Mouse (Mus musculus) lung, embryonic 15.5 days (tissue): ENCODE results near the gene Recql5. TPM values are rescaled to one million over a fixed set of nuclear protein-coding genes. Genes with fewer than 3 reads are reported as not detected.

Source experiments
- ATAC-seq: fragments of 200-750 bp; cut with Nextera tagmentation; 2 replicates; pipeline ENCODE4 v1.8.0; 2017; ENCODE audit warnings: moderate number of reproducible peaks, borderline replicate concordance; ENCODE audit not compliant: low FRiP score, low TSS enrichment; ENCODE audit errors: extremely low read depth
- H3K27ac ChIP-seq: fragments of 300-500 bp; sonication (generic); 2 replicates; pipeline ENCODE4 v1.5.1; 2015; ENCODE audit warnings: moderate library complexity, mild to moderate bottlenecking, inconsistent platforms
- H3K27me3 ChIP-seq: fragments of 300-500 bp; sonication (generic); 2 replicates; pipeline ENCODE4 v1.6.1; 2015; ENCODE audit warnings: inconsistent platforms
- H3K36me3 ChIP-seq: fragments of 300-500 bp; sonication (generic); 2 replicates; pipeline ENCODE4 v1.6.1; 2015; ENCODE audit warnings: inconsistent platforms
- H3K4me1 ChIP-seq: fragments of 300-500 bp; sonication (generic); 2 replicates; pipeline ENCODE4 v1.6.1; 2015; ENCODE audit warnings: inconsistent platforms
- H3K4me2 ChIP-seq: fragments of 300-500 bp; sonication (generic); 2 replicates; pipeline ENCODE4 v1.6.1; 2015; ENCODE audit warnings: inconsistent platforms, mild to moderate bottlenecking, moderate library complexity
- H3K4me3 ChIP-seq: fragments of 300-500 bp; sonication (generic); 2 replicates; pipeline ENCODE4 v1.5.1; 2015; ENCODE audit warnings: mild to moderate bottlenecking, inconsistent platforms
- H3K9ac ChIP-seq: fragments of 300-500 bp; sonication (generic); 2 replicates; pipeline ENCODE4 v1.6.1; 2015; ENCODE audit warnings: inconsistent platforms
- H3K9me3 ChIP-seq: fragments of 300-500 bp; sonication (generic); 2 replicates; pipeline ENCODE4 v1.6.1; 2016; ENCODE audit warnings: inconsistent platforms
- WGBS: fragments of 180-500 bp; shearing (Covaris S2); methylation state at CpG from one replicate; pipeline ENCODE4 v1.1.7; 2015; 5-methylcytosine and 5-hydroxymethylcytosine counted together
- polyA plus RNA-seq: library from polyadenylated mRNA; unstranded; fragments of >200 nt; fragmentation: Nextera tagmentation; extraction: Ambion mirVana; gene quantifications from 2 replicates; pipeline ENCODE4 v1.2.1, GENCODE M21; 2015

Recql5 gene
- polyA plus RNA-seq, 1 experiment from 2014 or later, result 22.3 TPM

DNA sequence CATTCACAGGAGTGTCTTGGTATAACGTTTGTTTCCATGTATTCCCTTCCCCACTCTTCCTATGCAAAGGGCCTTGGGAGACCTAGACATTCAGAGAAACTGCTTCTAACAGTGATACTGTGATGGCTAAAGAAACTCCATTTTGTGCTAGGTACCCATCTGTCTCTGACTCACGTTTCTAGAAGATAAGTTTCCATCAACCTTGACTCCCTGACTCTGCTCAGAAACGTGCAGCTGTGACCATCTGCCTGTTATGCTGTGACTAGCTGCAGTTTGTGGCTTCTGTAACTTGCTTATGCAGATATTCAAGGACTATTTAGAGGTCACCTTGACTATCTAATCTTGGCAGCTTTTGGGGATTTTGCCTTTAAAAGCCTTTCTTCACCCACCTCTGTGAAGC, 2.0 kb downstream of the Recql5 start:
- Histone ChIP-seq H3K27me3 (no peaks in the 10 kb centered on the region), H3K4me2 (no peak overlapping the region), H3K27ac (no peak overlapping the region), H3K36me3 (peaks cover 23% of the 10 kb centered on the region; the same call in 1 of the 2 replicates), H3K9ac (no peak overlapping the region), H3K4me3 (no peak overlapping the region), H3K4me1 (peaks cover 20% of the 10 kb centered on the region), H3K9me3 (no peaks in the 10 kb centered on the region)
- no peak for ATAC-seq
- WGBS, result 66% methylated on average over 3 of the region's 3 CpGs

DNA sequence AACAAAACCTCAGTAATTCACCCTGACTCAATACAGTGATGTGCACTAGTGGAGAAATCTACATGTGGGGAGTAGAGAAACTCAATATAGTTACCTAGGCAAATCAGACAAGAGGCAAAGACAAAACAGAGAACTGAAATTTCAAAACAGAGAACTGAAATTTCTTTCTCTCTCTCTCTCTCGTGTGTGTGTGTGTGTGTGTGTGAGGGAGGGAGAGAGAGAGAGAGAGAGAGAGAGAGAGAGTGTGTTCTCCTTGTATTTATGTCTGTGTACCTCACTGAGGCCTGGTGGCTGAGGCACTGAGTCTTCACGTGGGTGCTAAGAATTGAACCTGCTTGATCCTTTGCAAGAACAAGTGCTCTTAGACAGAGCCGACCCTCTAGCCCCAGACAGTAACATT, 3.5 kb downstream of the Recql5 start:
- H3K9ac ChIP-seq, result no peak overlapping the region
- 71% methylated on average over 3 of the region's 3 CpGs for WGBS
- H3K27me3 ChIP-seq, result no peaks in the 10 kb centered on the region
- H3K9me3 ChIP-seq, result no peaks in the 10 kb centered on the region
- no peak overlapping the region for H3K4me2 ChIP-seq
- no peak overlapping the region for H3K27ac ChIP-seq
- no peak for ATAC-seq
- H3K36me3 ChIP-seq, result peaks cover 18% of the 10 kb centered on the region; the same call in 1 of the 2 replicates
- H3K4me1 ChIP-seq, result peaks cover 19% of the 10 kb centered on the region
- H3K4me3 ChIP-seq, result no peak overlapping the region

GRCm38 (mm10) chr11:115929031-115929430, 4.2 kb downstream of the Recql5 start:
- H3K4me3 ChIP-seq, result no peak overlapping the region
- no peak overlapping the region for H3K9ac ChIP-seq
- H3K9me3 ChIP-seq, result no peaks in the 10 kb centered on the region
- no peak overlapping the region for H3K27ac ChIP-seq
- no peak overlapping the region for H3K4me2 ChIP-seq
- H3K4me1 ChIP-seq, result peaks cover 11% of the 10 kb centered on the region
- H3K27me3 ChIP-seq, result no peaks in the 10 kb centered on the region
- no peak for ATAC-seq
- H3K36me3 ChIP-seq, result peaks cover 22% of the 10 kb centered on the region; the same call in 1 of the 2 replicates
- WGBS, result 87% methylated on average over 8 of the region's 8 CpGs

GRCm38 (mm10) chr11:115921986-115922385, 11.3 kb downstream of the Recql5 start:
- 94% methylated on average over 1 of the region's 1 CpGs for WGBS
- H3K36me3 ChIP-seq, result peaks cover 21% of the 10 kb centered on the region; the same call in 1 of the 2 replicates
- no peak for ATAC-seq

GRCm38 (mm10) chr11:115920110-115920818, 13.0 kb downstream of the Recql5 start:
- no peak overlapping the region for H3K4me3 ChIP-seq
- ATAC-seq, result no peak
- no peaks in the 10 kb centered on the region for H3K9me3 ChIP-seq
- H3K27ac ChIP-seq, result no peak overlapping the region
- peaks cover 25% of the 10 kb centered on the region for H3K36me3 ChIP-seq
- H3K9ac ChIP-seq, result no peak overlapping the region
- no peaks in the 10 kb centered on the region for H3K4me1 ChIP-seq
- no peak overlapping the region for H3K4me2 ChIP-seq
- H3K27me3 ChIP-seq, result no peaks in the 10 kb centered on the region
- WGBS, result 41% methylated on average over 6 of the region's 6 CpGs

More at GRCm38 (mm10) chr11:115921986-115922385, 11.3 kb downstream of the Recql5 start:
- Histone ChIP-seq H3K27me3 (no peaks in the 10 kb centered on the region), H3K9me3 (no peaks in the 10 kb centered on the region), H3K9ac (no peak overlapping the region), H3K4me1 (no peaks in the 10 kb centered on the region), H3K4me2 (no peak overlapping the region), H3K4me3 (no peak overlapping the region), H3K27ac (no peak overlapping the region)

- Histone ChIP-seq H3K4me2 (no peak overlapping the region), H3K4me1 (no peaks in the 10 kb centered on the region), H3K27ac (no peak overlapping the region), H3K4me3 (no peak overlapping the region), H3K27me3 (no peaks in the 10 kb centered on the region), H3K36me3 (peaks cover 27% of the 10 kb centered on the region), H3K9me3 (no peaks in the 10 kb centered on the region), H3K9ac (no peak overlapping the region)
- 88% methylated on average over 5 of the region's 5 CpGs for WGBS
- no peak for ATAC-seq
Observed at GRCm38 (mm10) chr11:115919073-115919472, 14.2 kb downstream of the Recql5 start.

DNA sequence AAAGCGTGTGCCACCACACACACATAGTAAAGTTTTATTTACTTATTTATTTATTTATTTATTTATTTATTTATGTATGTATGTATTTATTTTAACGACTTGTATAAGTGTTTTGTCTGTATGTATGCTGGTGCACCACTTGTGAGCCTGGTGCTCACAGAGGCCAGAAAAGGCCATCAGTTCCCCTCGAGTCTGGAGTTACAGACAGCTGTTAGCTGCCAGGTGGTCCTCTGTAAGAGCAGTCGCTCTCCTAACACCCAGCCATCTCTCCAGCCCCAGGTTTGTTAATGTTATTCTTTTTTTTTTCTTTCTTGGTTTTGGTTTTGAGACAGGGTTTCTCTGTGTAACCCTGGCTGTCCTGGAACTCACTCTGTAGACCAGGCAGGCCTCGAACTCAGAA, 14.6 kb downstream of the Recql5 start:
- H3K27me3 ChIP-seq, result no peaks in the 10 kb centered on the region
- no peak overlapping the region for H3K4me3 ChIP-seq
- H3K9ac ChIP-seq, result no peak overlapping the region
- ATAC-seq, result no peak
- H3K4me2 ChIP-seq, result no peak overlapping the region
- WGBS, result 80% methylated on average over 5 of the region's 5 CpGs
- H3K4me1 ChIP-seq, result no peaks in the 10 kb centered on the region
- no peaks in the 10 kb centered on the region for H3K9me3 ChIP-seq
- peaks cover 27% of the 10 kb centered on the region for H3K36me3 ChIP-seq
- H3K27ac ChIP-seq, result no peak overlapping the region

DNA sequence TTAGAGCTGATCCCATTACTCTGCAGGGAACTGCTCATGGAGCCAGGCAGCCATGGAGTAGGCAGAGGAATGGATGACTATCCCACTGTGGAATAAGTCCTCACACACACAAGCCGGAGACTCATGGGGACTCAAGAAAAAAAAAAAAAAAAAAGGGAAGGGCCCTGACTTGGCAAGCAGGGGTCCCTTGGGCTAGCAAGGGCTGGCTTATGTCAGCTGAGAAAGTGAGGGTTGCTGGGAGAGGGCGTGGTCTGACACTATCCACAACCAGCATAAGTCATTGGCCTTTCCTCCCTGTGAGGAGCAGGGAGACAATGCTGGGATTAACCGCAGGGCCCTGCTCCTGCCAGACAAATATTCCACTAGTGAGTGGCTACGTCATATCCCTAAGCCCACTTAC, 16.7 kb downstream of the Recql5 start:
- H3K9ac ChIP-seq, result no peak overlapping the region
- H3K36me3 ChIP-seq, result peaks cover 25% of the 10 kb centered on the region
- no peak overlapping the region for H3K27ac ChIP-seq
- H3K9me3 ChIP-seq, result no peaks in the 10 kb centered on the region
- no peaks in the 10 kb centered on the region for H3K27me3 ChIP-seq
- 88% methylated on average over 4 of the region's 4 CpGs for WGBS
- H3K4me2 ChIP-seq, result no peak overlapping the region
- no peak overlapping the region for H3K4me3 ChIP-seq
- H3K4me1 ChIP-seq, result no peaks in the 10 kb centered on the region
- ATAC-seq, result no peak

DNA sequence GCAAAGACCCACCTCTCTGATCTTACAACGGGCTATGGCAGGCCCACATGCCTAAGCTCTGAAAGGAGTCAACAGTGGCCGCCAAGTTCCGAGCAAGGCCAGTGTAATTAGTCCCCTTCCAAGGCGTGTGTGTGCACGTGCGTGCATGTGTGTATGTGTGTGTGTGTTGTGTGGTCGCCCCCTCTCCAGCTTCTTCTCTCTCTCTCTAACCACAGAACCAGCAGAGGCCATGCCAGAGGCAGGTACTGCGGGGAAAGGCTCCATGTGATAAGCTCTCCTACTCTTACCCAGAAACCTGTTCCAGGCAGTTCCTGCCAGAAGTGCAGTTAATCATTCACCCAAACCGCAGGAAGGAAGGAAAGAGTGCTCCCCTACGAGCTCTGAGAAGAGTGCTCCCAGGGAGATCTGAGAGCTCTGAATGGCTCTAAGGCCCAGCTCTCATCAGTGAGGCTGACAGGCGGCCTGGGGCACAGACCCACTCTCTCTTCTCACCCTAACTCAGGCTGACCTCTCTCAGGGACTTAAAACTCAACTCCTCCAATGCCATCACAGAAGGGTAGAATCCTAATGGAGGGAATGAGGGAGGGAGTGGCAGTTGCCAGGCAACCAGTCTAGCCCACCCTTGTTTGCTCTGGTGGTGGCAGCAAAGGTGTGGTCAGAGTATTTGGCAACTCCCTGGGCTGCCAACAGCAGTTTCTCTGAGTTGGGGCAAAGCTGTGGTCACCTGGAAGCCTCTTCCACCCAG, 21.5 kb downstream of the Recql5 start, which contains the start of gene Smim6:
Gene Smim6 (plus strand): TSS at position 386 of the 745 bp plus-strand sequence.
- Histone ChIP-seq H3K4me2 (peak within 1 kb of the TSS; percentile 39), H3K27me3 (no peaks in the 10 kb centered on the region), H3K4me1 (peaks cover 7% of the 10 kb centered on the region; the same call in 1 of the 2 replicates), H3K9ac (peak within 1 kb of the TSS; percentile 27; the same call in 1 of the 2 replicates), H3K27ac (peak within 1 kb of the TSS; percentile 96), H3K4me3 (peak within 1 kb of the TSS; percentile 23), H3K9me3 (no peaks in the 10 kb centered on the region), H3K36me3 (peaks cover 20% of the 10 kb centered on the region)
- WGBS, result 50% methylated on average over 11 of the region's 11 CpGs
- peak; percentile 88 for ATAC-seq

DNA sequence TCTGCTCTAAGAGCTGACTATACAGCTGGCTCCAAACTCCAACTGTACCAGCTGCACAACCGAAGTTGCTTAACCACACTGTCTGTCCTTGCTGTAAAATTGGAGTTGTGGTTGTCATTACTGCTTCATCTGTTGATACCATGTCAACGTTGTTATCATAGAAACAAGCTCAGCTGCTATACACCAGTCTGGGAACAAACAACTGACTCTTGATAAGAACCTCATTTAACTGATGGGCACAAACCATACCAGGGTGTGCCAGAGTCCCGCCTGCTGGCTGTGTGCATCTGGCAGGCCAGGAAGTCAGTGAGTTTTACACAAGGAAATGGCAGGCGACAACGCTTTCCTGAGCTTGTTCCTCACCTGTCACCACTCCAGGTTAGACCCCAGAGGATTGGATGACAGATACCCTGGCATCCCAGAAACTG, 22.1 kb downstream of the Recql5 start:
- ATAC-seq, result no peak
- no peak overlapping the region for H3K4me3 ChIP-seq
- H3K9me3 ChIP-seq, result no peaks in the 10 kb centered on the region
- H3K4me2 ChIP-seq, result no peak overlapping the region
- WGBS, result 71% methylated on average over 5 of the region's 5 CpGs
- peak overlapping the region; percentile 96 for H3K27ac ChIP-seq
- peaks cover 9% of the 10 kb centered on the region; the same call in 1 of the 2 replicates for H3K4me1 ChIP-seq
- no peaks in the 10 kb centered on the region for H3K27me3 ChIP-seq
- peaks cover 18% of the 10 kb centered on the region for H3K36me3 ChIP-seq
- H3K9ac ChIP-seq, result 0 out of 2 replicates have a peak overlapping the region, but pooled peaks have one; percentile 0

DNA sequence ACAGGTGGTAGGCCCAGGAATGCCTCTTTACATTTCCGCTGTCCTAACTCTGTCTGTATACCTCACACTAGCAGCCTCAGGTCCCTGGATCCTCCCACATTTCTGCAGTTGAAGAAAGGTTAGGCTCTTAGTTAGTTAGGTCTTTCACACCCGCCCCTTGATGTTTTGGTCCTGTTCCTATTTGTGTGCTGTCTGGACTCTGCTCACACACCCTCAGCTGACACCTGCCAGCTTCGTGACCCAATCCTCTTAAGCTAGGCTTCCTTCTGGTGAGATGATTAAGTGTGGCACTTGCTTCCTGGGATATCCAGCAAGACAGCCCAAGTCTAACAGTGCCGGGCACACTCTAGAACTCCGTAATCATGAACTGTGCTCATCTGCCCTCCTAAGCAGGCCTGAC, 26.8 kb downstream of the Recql5 start:
- Histone ChIP-seq H3K27ac (no peak overlapping the region), H3K4me1 (peaks cover 54% of the 10 kb centered on the region), H3K4me2 (no peak overlapping the region), H3K36me3 (no peaks in the 10 kb centered on the region), H3K9ac (no peak overlapping the region), H3K9me3 (no peaks in the 10 kb centered on the region), H3K4me3 (no peak overlapping the region), H3K27me3 (no peaks in the 10 kb centered on the region)
- no peak for ATAC-seq
- 82% methylated on average over 5 of the region's 5 CpGs for WGBS

DNA sequence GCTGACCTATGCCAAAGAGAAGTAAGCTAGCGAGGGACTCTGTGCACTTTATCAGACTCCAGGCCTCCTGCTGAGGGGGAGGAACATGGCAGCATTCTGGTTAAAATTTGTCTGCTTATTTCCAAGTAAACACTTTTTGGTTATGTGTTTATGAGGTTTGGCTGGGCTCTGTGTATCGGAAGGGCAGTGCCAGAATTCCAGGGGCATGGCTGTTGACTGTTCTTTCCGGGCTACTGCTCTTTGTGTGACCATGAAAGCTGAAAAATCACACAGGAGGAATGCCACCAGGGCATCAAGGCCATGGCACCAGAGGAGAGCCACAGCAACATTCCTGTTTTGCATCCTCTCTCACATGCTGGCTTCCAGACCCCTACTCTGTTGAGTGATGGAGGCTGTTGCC, 27.2 kb downstream of the Recql5 start:
- Histone ChIP-seq H3K4me1 (peaks cover 54% of the 10 kb centered on the region), H3K4me2 (no peak overlapping the region), H3K9me3 (no peaks in the 10 kb centered on the region), H3K27me3 (no peaks in the 10 kb centered on the region), H3K9ac (no peak overlapping the region), H3K4me3 (no peak overlapping the region), H3K27ac (no peak overlapping the region), H3K36me3 (no peaks in the 10 kb centered on the region)
- 64% methylated on average over 3 of the region's 3 CpGs for WGBS
- no peak for ATAC-seq
